Mouse (Mus musculus): Measurements from ENCODE around the gene Ankrd9. TPM values are rescaled to one million over a fixed set of nuclear protein-coding genes. Genes with fewer than 3 reads are reported as not detected.
A peak's percentile ranks its signal among the peaks of the same experiment; 100 is the strongest.

Ankrd9 gene
- polyA plus RNA-seq, 1 experiment, result 25.5 TPM

- no peak for DNase-seq (ENCODE audit: extremely low spot score in 1 of 2, low spot score in 1 of 2)
These were observed 11.7 kb downstream of the Ankrd9 start for GRCm38 (mm10) chr12:110967146-110967545.

GRCm38 (mm10) chr12:110966079-110966478 lies 12.8 kb downstream of the Ankrd9 start:
- no peak for DNase-seq (ENCODE audit: extremely low spot score in 1 of 2, low spot score in 1 of 2)

GRCm38 (mm10) chr12:110965500-110965899 lies 13.3 kb downstream of the Ankrd9 start:
- DNase-seq (ENCODE audit: extremely low spot score in 1 of 2, low spot score in 1 of 2), result no peak

- DNase-seq (ENCODE audit: extremely low spot score in 1 of 2, low spot score in 1 of 2), result no peak
These were observed 16.9 kb downstream of the Ankrd9 start for GRCm38 (mm10) chr12:110961973-110962372.

- DNase-seq (ENCODE audit: extremely low spot score in 1 of 2, low spot score in 1 of 2), result no peak
These were observed 24.4 kb downstream of the Ankrd9 start for GRCm38 (mm10) chr12:110954351-110954991.

GRCm38 (mm10) chr12:110953900-110954299 lies 24.9 kb downstream of the Ankrd9 start:
- DNase-seq (ENCODE audit: extremely low spot score in 1 of 2, low spot score in 1 of 2), result no peak

- DNase-seq (ENCODE audit: extremely low spot score in 1 of 2, low spot score in 1 of 2), result no peak
These were observed 25.4 kb downstream of the Ankrd9 start for GRCm38 (mm10) chr12:110953443-110953842.

- DNase-seq (ENCODE audit: extremely low spot score in 1 of 2, low spot score in 1 of 2), result peak in 1 of 2 experiments; percentile 61
These were observed 26.0 kb downstream of the Ankrd9 start for GRCm38 (mm10) chr12:110952628-110953385.

- no peak for DNase-seq (ENCODE audit: extremely low spot score in 1 of 2, low spot score in 1 of 2)
These were observed 27.6 kb downstream of the Ankrd9 start for GRCm38 (mm10) chr12:110951236-110951635.

GRCm38 (mm10) chr12:110950151-110950550 lies 28.7 kb downstream of the Ankrd9 start:
- no peak for DNase-seq (ENCODE audit: extremely low spot score in 1 of 2, low spot score in 1 of 2)

GRCm38 (mm10) chr12:110949410-110949809 lies 29.4 kb downstream of the Ankrd9 start:
- DNase-seq (ENCODE audit: extremely low spot score in 1 of 2, low spot score in 1 of 2), result no peak

GRCm38 (mm10) chr12:110948910-110949201 lies 30.0 kb downstream of the Ankrd9 start:
- no peak for DNase-seq (ENCODE audit: extremely low spot score in 1 of 2, low spot score in 1 of 2)

- no peak for DNase-seq (ENCODE audit: extremely low spot score in 1 of 2, low spot score in 1 of 2)
These were observed 30.5 kb downstream of the Ankrd9 start for GRCm38 (mm10) chr12:110948082-110948909.

GRCm38 (mm10) chr12:110946216-110946615 lies 32.6 kb downstream of the Ankrd9 start:
- DNase-seq (ENCODE audit: extremely low spot score in 1 of 2, low spot score in 1 of 2), result peak in 1 of 2 experiments; percentile 29

GRCm38 (mm10) chr12:110940869-110941268 lies 38.0 kb downstream of the Ankrd9 start:
- DNase-seq (ENCODE audit: extremely low spot score in 1 of 2, low spot score in 1 of 2), result no peak

GRCm38 (mm10) chr12:110939385-110939784 lies 39.5 kb downstream of the Ankrd9 start:
- no peak for DNase-seq (ENCODE audit: extremely low spot score in 1 of 2, low spot score in 1 of 2)

GRCm38 (mm10) chr12:110937496-110937895 lies 41.3 kb downstream of the Ankrd9 start:
- DNase-seq (ENCODE audit: extremely low spot score in 1 of 2, low spot score in 1 of 2), result no peak

- peak; percentile 69 to 92 for DNase-seq (ENCODE audit: extremely low spot score in 1 of 2, low spot score in 1 of 2)
These were observed 42.7 kb downstream of the Ankrd9 start for GRCm38 (mm10) chr12:110935983-110936620.

GRCm38 (mm10) chr12:110932820-110933219 lies 46.0 kb downstream of the Ankrd9 start:
- DNase-seq (ENCODE audit: extremely low spot score in 1 of 2, low spot score in 1 of 2), result peak in 1 of 2 experiments; percentile 63

Data from frontal cortex, adult 2 months (tissue).